Mouse (Mus musculus): ENCODE measurements around the gene Pfas. TPM values are rescaled to one million over a fixed set of nuclear protein-coding genes. Genes with fewer than 3 reads are reported as not detected.

Pfas gene
- polyA plus RNA-seq (2012), result 0.78 and 0.81 TPM in 2 replicates

GRCm38 (mm10) chr11:69008182-69009121 lies at the start of gene Pfas:
Pfas (minus strand) TSS chr11:69008460.
- H3K36me3 ChIP-seq (ENCODE audit: control insufficient read depth), result peaks cover 24% of the 10 kb centered on the region
- TF ChIP-seq GATA1 (IDR thresholded peaks at IDR 0.05; ENCODE audit: low read length), result no peak
- no peak for TF ChIP-seq TAL1 (IDR thresholded peaks at IDR 0.05; ENCODE audit: low read length)
- H3K27me3 ChIP-seq (ENCODE audit: control insufficient read depth), result no peaks in the 10 kb centered on the region
- peak within 1 kb of the TSS; percentile 70 for H3K4me3 ChIP-seq (replicated peaks)
- H3K9me3 ChIP-seq (ENCODE audit: control insufficient read depth, low read length), result no peaks in the 10 kb centered on the region
- H3K4me1 ChIP-seq (ENCODE audit: control insufficient read depth), result peaks cover 77% of the 10 kb centered on the region

- TF ChIP-seq GATA1 (IDR thresholded peaks at IDR 0.05; ENCODE audit: low read length) (no peak), TAL1 (IDR thresholded peaks at IDR 0.05; ENCODE audit: low read length) (no peak)
- Histone ChIP-seq H3K4me1 (ENCODE audit: control insufficient read depth) (peaks cover 44% of the 10 kb centered on the region), H3K27me3 (ENCODE audit: control insufficient read depth) (no peaks in the 10 kb centered on the region), H3K36me3 (ENCODE audit: control insufficient read depth) (peaks cover 63% of the 10 kb centered on the region), H3K4me3 (replicated peaks) (no peak overlapping the region), H3K9me3 (ENCODE audit: control insufficient read depth, low read length) (no peaks in the 10 kb centered on the region)
Measured at GRCm38 (mm10) chr11:69053848-69054247, 45.6 kb upstream of the Pfas start.

- Histone ChIP-seq H3K27me3 (ENCODE audit: control insufficient read depth) (no peaks in the 10 kb centered on the region), H3K36me3 (ENCODE audit: control insufficient read depth) (peaks cover 73% of the 10 kb centered on the region), H3K4me1 (ENCODE audit: control insufficient read depth) (peaks cover 44% of the 10 kb centered on the region), H3K9me3 (ENCODE audit: control insufficient read depth, low read length) (no peaks in the 10 kb centered on the region), H3K4me3 (replicated peaks) (no peak overlapping the region)
- TF ChIP-seq TAL1 (IDR thresholded peaks at IDR 0.05; ENCODE audit: low read length), result no peak
- TF ChIP-seq GATA1 (IDR thresholded peaks at IDR 0.05; ENCODE audit: low read length), result no peak
Measured at GRCm38 (mm10) chr11:69052824-69053421, 44.7 kb upstream of the Pfas start.

- Histone ChIP-seq H3K27me3 (ENCODE audit: control insufficient read depth) (no peaks in the 10 kb centered on the region), H3K4me1 (ENCODE audit: control insufficient read depth) (peaks cover 52% of the 10 kb centered on the region), H3K4me3 (replicated peaks) (no peak overlapping the region), H3K9me3 (ENCODE audit: control insufficient read depth, low read length) (no peaks in the 10 kb centered on the region), H3K36me3 (ENCODE audit: control insufficient read depth) (peaks cover 84% of the 10 kb centered on the region)
- TF ChIP-seq GATA1 (IDR thresholded peaks at IDR 0.05; ENCODE audit: low read length) (no peak), TAL1 (IDR thresholded peaks at IDR 0.05; ENCODE audit: low read length) (no peak)
Measured at GRCm38 (mm10) chr11:69051771-69052170, 43.5 kb upstream of the Pfas start.

GRCm38 (mm10) chr11:69050748-69051147 lies 42.5 kb upstream of the Pfas start:
- Histone ChIP-seq H3K9me3 (ENCODE audit: control insufficient read depth, low read length) (no peaks in the 10 kb centered on the region), H3K4me1 (ENCODE audit: control insufficient read depth) (peaks cover 56% of the 10 kb centered on the region), H3K27me3 (ENCODE audit: control insufficient read depth) (no peaks in the 10 kb centered on the region), H3K36me3 (ENCODE audit: control insufficient read depth) (peaks cover 89% of the 10 kb centered on the region), H3K4me3 (replicated peaks) (no peak overlapping the region)
- TF ChIP-seq TAL1 (IDR thresholded peaks at IDR 0.05; ENCODE audit: low read length) (no peak), GATA1 (IDR thresholded peaks at IDR 0.05; ENCODE audit: low read length) (no peak)

- H3K36me3 ChIP-seq (ENCODE audit: control insufficient read depth), result peaks cover 69% of the 10 kb centered on the region
- no peaks in the 10 kb centered on the region for H3K27me3 ChIP-seq (ENCODE audit: control insufficient read depth)
- H3K4me3 ChIP-seq (replicated peaks), result peak overlapping the region; percentile 74
- peaks cover 61% of the 10 kb centered on the region for H3K4me1 ChIP-seq (ENCODE audit: control insufficient read depth)
- TF ChIP-seq GATA1 (IDR thresholded peaks at IDR 0.05; ENCODE audit: low read length) (no peak), TAL1 (IDR thresholded peaks at IDR 0.05; ENCODE audit: low read length) (no peak)
- no peaks in the 10 kb centered on the region for H3K9me3 ChIP-seq (ENCODE audit: control insufficient read depth, low read length)
Measured at GRCm38 (mm10) chr11:69048151-69048550, 39.9 kb upstream of the Pfas start.

- no peak for TF ChIP-seq GATA1 (IDR thresholded peaks at IDR 0.05; ENCODE audit: low read length)
- Histone ChIP-seq H3K4me1 (ENCODE audit: control insufficient read depth) (peaks cover 58% of the 10 kb centered on the region), H3K4me3 (replicated peaks) (peak overlapping the region; percentile 74), H3K27me3 (ENCODE audit: control insufficient read depth) (no peaks in the 10 kb centered on the region), H3K36me3 (ENCODE audit: control insufficient read depth) (peaks cover 63% of the 10 kb centered on the region), H3K9me3 (ENCODE audit: control insufficient read depth, low read length) (no peaks in the 10 kb centered on the region)
Measured at GRCm38 (mm10) chr11:69047592-69047991, 39.3 kb upstream of the Pfas start.

- H3K4me3 ChIP-seq (replicated peaks), result peak overlapping the region; percentile 74
- TF ChIP-seq GATA1 (IDR thresholded peaks at IDR 0.05; ENCODE audit: low read length), result no peak
- TF ChIP-seq TAL1 (IDR thresholded peaks at IDR 0.05; ENCODE audit: low read length), result no peak
- peaks cover 61% of the 10 kb centered on the region for H3K4me1 ChIP-seq (ENCODE audit: control insufficient read depth)
- H3K27me3 ChIP-seq (ENCODE audit: control insufficient read depth), result no peaks in the 10 kb centered on the region
- no peaks in the 10 kb centered on the region for H3K9me3 ChIP-seq (ENCODE audit: control insufficient read depth, low read length)
- H3K36me3 ChIP-seq (ENCODE audit: control insufficient read depth), result peaks cover 51% of the 10 kb centered on the region
Measured at GRCm38 (mm10) chr11:69046395-69046774, 38.1 kb upstream of the Pfas start.
